Mouse (Mus musculus) granulocyte monocyte progenitor cell, adult 5-6 weeks (primary cell): ENCODE measurements around the gene Picalm. TPM values are rescaled to one million over a fixed set of nuclear protein-coding genes. Genes with fewer than 3 reads are reported as not detected.

Experiments
- ATAC-seq: replicated peaks from 2 replicates; pipeline ENCODE4 v1.8.0; 2016; ENCODE audit warnings: mild to moderate bottlenecking, moderate TSS enrichment, inconsistent platforms; ENCODE audit not compliant: poor library complexity, severe bottlenecking
- total RNA-seq, 2 experiments: library from RNA; stranded (forward) in 1 of 2; stranded (reverse) in 1 of 2; fragments of 200-712, 200-1000 nt in 1 of 2; fragments of >200 nt in 1 of 2; fragmentation: Nextera tagmentation in 1 of 2; gene quantifications; 2 replicates each; pipeline ENCODE4 v1.2.3; 2014 to 2017

The Picalm gene
- 65.0 and 96.3 TPM in 2 replicates for total RNA-seq (2014; fragmentation: Nextera tagmentation)
- 86.8 and 90.4 TPM in 2 replicates for total RNA-seq (2017)

DNA sequence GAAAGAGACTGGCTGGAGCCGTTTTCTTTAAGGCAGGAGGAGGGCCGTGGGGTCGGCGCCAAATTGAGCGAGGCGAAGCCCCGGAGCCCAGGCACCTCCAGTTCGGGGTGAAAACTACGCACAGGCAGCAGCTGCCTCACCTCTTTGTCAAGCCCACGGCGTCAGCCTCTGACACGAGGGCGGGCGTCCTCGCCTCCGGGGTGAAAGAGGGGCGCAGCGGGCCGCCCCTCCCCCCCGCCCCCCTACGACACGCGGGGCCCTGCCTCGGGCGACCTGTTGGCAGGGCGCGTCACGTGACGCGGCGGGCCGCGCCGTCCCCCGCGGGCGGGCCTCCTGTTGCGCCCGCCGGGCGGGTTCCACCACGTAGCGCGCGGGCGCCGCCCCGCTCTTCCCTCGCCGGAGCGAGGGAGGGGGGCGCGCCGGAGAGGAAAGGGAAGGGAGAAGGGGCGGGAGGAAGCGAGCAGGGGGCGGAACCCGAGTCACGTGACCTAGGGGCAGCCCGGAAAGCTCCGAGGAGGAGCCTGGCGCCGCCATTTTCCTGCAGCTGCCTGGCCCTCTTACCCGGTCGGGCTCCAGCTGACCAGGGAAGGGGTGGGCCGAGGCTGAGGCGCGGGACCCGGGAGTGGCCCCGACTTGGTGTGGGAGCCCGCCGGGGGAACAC is at the start of gene Picalm:
Gene Picalm (plus strand): TSS at position 482 of the 661 bp plus-strand sequence.
- ATAC-seq = peak; percentile 75

DNA sequence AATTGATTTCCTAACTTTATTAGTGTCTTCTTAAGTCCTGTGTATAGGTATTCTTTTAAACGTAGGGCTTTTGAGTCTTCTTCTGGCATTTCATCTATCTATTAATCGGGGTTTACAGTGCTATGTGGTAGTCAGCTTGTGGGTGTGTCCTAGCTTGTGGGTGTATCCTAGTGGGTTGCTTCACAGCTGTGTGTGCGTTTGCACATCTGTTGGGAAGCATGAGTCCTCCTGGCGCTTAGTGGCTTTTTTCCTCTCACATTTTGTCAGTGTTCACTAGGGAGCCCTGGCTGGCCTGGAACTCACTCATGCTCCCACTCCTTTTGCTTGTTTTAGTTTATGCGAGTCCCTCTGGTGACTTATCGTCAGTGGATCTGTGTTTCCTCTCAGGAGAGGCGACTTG is 46.2 kb upstream of the Picalm start:
- no peak for ATAC-seq

- no peak for ATAC-seq
Observed at GRCm38 (mm10) chr7:90084531-90084930, 45.5 kb upstream of the Picalm start.

GRCm38 (mm10) chr7:90085713-90086112 is 44.3 kb upstream of the Picalm start:
- no peak for ATAC-seq

GRCm38 (mm10) chr7:90086821-90087220 is 43.2 kb upstream of the Picalm start:
- no peak for ATAC-seq

GRCm38 (mm10) chr7:90090996-90091395 is 39.0 kb upstream of the Picalm start:
- no peak for ATAC-seq

DNA sequence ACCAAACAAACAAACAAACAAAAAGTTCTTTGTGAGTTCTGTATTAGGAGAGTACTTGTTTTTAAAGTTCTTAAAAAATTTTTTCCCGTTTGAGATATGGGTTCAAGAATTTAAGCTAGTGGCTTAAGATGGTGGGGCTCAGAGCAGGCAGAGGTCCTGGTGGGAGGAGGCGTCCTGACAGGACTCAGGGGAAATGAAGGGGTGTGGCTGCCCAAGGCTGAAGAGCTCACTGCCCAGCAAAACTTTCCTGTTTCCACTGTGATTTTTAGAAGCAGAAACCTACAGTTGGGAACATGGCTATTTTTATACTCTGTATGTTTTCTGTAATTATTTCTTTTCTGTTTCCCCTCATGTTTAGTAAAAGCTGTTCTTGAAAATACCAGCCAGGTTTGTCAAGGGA is 38.3 kb upstream of the Picalm start:
- ATAC-seq = no peak

DNA sequence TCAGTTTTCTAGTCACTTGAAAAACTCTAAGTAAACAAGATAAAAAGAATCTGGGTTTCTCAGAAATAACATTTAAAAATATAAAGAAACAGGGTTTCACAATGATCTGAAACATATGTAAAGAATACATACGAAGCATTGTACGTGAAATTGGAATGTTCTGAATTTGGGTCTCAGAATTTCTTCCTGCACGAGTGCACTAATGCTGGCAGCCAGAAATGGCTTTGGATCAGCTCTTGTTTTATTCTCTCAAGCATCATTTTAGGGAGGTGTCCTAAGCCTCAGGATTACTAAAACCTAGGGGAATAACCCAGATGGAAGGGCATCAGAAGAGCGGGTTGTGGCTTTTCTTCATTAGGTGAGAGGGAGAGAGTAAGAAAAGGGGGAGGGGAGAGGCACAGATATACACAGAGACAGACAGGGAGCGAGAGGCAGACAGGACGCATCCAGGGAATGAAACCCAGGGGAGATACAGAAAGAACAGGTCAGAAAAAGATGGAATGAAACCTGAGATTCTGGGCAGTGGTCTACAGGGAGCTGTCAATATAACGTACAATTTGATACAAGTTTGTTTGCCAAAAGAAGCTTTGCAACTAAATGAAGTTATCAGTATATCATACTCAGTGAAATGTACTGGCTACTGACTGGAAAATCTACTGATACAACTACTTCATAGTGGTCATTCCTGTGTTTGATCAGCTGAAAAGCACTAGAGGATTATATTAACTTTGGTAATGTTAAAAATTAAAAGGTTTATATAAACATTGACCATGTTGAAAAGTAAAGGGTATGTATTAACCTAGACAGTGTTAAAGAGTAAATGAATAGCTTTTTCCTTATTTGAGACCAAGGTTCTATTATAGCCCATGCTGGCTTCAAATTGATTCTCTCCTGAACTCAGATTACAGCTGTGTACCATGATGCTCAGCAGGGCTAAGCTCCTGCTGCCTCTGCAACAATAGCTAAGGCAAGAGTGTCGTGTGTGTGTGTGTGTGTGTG is 37.3 kb upstream of the Picalm start:
- ATAC-seq = no peak

DNA sequence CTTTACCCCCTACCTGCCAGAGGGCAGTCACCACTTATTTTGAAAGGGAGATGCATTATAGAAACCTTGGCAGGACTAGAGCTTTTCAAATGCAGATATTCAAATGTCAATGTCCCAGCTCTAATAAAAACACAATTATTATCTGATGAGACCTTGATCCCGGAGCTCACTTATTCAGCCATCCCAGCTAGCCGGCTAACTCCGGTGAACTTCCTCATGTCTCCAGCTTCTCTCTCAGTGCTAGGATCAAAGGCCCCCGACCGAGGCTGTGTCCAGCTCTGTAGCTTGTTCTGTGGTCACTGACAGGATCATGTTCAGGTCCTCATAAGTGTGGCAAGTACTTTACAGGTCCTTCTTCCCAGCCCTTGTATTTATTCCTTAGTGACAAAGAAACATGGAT is 34.9 kb upstream of the Picalm start:
- no peak for ATAC-seq

DNA sequence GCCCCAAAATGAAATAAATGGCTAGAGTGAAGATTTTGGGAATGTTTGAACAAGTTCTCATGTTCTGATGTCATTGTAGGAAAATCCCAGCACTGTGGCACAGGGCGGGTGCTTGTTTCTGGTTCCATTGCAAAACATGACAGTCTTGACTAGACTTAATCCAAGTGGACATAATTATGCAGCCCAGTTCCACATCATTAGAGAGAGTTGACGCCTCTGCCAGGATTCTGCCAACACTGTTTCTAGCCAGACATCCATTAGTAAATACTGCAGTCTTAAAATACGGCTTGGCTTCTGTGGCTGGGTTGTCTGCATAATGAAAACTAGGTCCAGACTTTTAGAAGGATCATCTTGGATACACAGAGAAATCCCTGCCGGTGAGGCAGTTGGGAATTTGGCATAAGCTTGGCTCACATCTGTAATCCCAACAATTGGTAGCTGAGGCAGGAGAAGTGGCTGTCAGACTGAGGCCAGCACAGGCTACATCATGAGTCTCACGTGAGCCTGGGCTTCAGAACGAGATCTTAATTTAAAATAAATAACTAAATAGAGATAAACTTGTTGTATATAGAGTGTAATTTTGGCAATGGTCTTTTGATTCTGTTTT is 34.1 kb upstream of the Picalm start:
- no peak for ATAC-seq

GRCm38 (mm10) chr7:90096609-90097008 is 33.4 kb upstream of the Picalm start:
- no peak for ATAC-seq

DNA sequence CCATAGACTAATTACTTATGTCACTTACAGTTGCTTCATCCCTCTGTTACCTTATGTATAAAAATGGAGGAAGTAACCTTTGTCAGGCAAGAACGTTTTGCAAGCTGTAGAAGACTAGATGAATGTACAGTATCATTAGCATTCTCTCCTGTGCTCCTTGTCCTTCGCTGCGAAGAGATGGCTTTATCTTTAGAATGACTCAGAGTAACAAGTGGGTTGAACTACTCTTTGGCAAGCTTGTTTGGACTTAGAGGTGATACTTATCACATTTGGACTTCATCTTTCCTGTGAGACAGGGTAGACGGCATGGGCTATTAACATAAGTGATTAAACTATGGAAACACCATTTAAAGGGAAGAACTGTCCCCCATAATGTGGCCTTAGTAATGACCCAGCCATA is 31.8 kb upstream of the Picalm start:
- ATAC-seq = peak; percentile 40; the same call in 1 of the 2 replicates

- ATAC-seq = no peak
Observed at GRCm38 (mm10) chr7:90099248-90099647, 30.8 kb upstream of the Picalm start.

GRCm38 (mm10) chr7:90100614-90101160 is 29.3 kb upstream of the Picalm start:
- ATAC-seq = no peak

DNA sequence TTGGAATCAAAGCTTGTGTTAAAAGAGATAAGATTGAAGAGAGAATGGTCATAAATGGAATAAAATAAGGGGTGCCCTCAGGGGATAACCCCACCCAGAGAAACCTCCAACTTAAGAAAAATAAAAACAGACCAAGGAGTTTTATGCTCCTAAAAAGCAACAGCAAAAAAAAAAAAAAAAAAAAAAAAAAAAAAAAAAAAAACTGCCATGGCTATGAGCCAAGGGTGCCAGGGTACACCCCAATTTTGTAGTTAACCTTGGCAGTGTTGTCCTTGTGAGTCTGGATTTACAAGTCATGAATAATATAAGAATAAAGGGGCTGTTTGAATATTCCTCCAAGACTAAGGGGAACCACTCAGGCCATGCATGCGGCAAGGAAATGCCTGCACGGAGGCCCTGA is 13.9 kb upstream of the Picalm start:
- ATAC-seq = no peak

GRCm38 (mm10) chr7:90120106-90120505 is 9.9 kb upstream of the Picalm start:
- no peak for ATAC-seq

DNA sequence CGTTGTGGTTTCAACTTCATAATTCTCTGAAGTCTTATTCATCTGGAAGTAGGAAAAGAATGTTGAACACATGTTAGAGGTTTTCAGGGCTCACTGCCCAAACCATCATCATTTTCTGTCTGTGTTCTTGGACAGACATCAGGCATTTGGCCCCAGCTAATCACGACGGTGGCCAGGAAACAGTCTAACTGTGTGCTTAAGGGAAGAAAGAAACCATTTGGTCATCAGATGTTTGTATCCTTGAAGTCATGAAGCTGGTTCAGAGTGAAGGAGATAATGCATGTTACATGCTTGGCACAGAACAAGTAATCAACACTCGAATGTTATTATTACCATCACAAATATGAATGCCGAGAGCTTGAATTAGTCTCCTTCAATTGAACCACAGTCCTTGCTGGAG is 5.0 kb upstream of the Picalm start:
- no peak for ATAC-seq

DNA sequence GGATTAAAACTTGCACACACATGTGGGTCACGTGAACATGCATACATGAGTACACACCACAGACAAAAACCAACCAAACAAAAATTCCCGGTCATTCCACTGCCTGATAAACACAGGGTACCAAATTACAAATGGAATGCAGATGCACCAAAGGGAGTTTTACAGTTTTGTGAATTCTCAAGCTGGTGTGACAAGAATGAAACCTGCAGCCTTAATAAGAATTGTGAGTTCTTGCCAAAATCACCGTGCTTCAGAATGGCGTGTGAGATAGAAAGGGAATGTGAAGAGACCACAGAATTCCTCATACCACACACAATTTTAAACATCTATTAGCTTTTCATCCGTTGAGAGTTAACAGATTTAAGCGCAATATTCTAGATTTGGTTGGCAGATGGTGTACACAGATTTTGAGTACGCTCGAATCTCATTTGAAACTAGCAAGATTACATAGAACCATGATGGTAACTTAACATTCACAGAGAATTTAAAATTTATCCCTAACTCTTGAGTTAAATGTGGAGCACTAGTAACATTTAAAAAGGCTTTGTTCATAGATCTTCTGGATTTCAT is 1.3 kb upstream of the Picalm start:
- no peak for ATAC-seq

GRCm38 (mm10) chr7:90129271-90129731 is 712 bp upstream of the Picalm start:
- peak; percentile 75 for ATAC-seq
